Mouse (Mus musculus): Measurements from ENCODE around the gene Olfr1217. TPM values are rescaled to one million over a fixed set of nuclear protein-coding genes. Genes with fewer than 3 reads are reported as not detected.
"Not testable (repeated sequence)": the region's sequence is repeated elsewhere in the genome, so short reads cannot be mapped to it uniquely, and the experiment has no call there.

Gene Olfr1217
- total RNA-seq (2021) = not detected

DNA sequence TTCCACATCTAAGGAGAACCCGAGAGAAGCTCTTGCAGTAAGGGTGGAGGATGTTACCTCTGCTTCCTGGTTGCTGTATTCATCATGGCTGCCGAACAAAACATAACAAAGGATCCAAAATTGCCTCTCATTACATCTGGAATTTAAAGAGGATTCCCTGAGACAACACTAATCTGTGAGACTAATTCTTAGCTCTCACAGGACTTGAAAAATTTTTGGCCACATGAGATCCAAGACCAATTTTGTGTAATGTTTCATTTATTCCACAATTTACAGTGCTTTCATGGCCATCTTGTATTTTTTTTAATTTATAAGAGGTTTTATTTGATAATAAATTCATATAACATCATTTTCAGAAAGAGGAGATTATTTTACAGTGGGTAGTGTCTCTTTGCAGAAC, at the start of gene Olfr1217:
Gene Olfr1217 (minus strand): TSS at position 101 of the 400 bp plus-strand sequence.
- DNase-seq (ENCODE audit: low spot score) = no peak
- intact Hi-C loops (cut with DNase I) = no loop called here

DNA sequence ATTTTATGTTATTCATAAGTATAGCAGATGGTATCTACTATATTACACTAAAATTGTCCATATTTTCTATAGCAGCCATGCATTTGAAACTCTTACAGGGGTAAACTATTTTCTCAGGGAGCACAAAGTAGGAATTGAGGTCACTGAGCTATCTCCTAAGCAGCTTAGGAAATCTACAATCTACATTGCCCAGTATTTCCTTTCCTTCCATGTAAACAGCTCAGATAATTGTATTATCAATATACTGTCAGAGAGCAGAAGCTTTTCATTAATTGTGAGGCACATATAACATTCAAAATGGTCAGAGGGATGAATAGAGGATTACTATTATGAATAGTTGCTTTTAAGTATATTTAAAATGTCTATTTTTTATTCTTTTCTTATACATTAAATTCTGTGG, 49.6 kb upstream of the Olfr1217 start:
- intact Hi-C loops (cut with DNase I) = no loop called here
- DNase-seq (ENCODE audit: low spot score) = no peak

DNA sequence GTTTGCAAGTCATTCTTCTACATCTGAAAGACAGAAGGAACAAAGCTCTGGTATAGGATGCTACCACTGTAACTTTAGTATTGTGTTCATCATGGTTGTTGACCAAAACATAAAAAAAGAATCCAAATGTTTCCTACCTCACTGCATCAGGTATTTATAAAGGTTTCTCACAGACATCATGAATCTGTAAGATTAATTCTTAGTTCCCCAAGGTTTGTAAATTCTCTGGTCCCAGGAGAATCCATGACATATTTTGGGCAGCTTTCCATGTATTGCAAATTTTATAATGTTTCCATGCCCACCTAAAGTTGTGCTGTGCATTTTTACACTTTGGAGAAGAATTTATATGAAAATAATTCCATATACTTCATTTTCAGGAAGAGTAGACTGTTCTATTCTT, 29.2 kb upstream of the Olfr1217 start, which contains the start of gene Olfr1218:
Gene Olfr1218 (minus strand): TSS at position 101 of the 400 bp plus-strand sequence.
- intact Hi-C loops (cut with DNase I) = no loop called here
- DNase-seq (ENCODE audit: low spot score) = no peak

DNA sequence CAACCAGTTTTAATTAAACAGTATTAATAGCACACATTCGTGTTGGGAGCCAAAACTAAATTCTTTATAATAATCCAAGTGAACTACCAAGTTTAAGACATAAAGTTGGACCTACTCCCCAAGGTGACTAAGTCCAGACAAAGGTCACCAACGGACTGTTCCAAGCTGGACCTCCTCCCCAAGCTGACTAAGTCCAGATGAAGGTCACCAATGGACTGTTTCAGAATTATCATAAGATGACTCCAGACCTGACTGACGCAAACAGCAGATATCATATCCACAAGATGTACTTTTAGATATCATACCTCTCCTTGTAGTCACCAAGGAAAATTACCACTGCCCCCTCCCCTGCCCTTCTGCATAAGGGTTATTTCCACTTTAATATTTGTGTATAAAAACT, 10.4 kb downstream of the Olfr1217 start:
- intact Hi-C loops (cut with DNase I); DNase-seq (ENCODE audit: low spot score): not testable (repeated sequence)

DNA sequence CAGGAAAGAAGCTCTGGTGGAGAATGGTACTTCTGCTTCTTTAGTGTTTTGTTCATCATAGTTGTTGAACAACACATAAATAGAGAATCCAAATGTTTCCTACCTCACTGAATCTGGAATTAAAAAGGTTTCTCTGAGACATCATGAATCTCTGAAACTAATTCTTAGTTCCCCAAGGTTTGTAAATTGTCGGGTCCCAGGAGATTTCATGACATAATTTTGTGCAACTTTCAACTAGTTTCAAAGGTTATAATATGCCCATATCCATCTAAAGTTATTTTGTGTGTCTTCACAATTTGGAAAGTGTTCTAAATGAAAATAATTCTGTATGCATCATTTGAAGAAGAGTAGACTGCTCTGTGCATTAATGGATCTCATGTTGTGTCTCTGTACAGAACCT, 13.6 kb downstream of the Olfr1217 start, which contains the start of gene Olfr1216:
Gene Olfr1216 (minus strand): TSS at position 101 of the 400 bp plus-strand sequence.
- DNase-seq (ENCODE audit: low spot score) = no peak
- intact Hi-C loops (cut with DNase I) = no loop called here

DNA sequence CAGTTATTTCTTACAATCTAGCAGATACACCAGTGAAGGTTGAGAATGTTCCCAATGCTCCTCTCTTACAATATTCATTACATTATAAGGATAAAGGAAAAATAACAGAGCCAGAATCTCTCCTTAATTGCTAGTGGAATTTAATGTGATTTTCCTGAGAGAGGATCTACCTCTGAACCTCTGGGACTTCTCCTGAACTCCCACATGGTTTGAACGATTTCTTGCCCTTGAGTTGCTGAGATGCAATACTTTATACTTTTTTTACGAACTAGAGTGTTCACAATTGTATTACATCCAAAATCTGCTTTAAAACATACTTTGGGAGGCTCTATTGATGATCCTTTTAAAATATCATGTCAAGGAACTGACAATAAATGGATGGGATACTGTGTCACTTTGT, 25.0 kb downstream of the Olfr1217 start, which contains the start of gene Olfr1215:
Gene Olfr1215 (minus strand): TSS at position 101 of the 400 bp plus-strand sequence.
- intact Hi-C loops (cut with DNase I) = no loop called here
- DNase-seq (ENCODE audit: low spot score) = no peak

DNA sequence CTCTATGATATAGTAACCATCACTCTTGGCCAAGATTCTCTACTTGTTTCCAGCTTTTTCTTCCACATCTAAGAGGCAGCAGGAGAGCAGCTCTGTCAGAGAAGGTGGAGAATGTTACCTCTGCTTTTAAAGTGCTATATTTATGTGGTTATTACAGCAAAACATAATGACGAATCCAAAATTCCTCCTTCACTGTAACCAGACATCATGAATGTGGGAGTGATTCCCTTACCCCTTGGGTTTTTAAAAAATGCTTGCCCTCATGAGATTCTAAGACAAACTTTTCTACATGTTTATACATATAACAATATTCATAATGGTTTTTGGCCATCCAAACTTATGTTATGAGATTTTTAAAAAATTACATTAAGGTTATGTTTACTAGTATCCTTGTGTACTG, 39.3 kb downstream of the Olfr1217 start, which contains the start of gene Olfr1214:
Gene Olfr1214 (minus strand): TSS at position 101 of the 400 bp plus-strand sequence.
- intact Hi-C loops (cut with DNase I) = no loop called here
- DNase-seq (ENCODE audit: low spot score) = no peak

DNA sequence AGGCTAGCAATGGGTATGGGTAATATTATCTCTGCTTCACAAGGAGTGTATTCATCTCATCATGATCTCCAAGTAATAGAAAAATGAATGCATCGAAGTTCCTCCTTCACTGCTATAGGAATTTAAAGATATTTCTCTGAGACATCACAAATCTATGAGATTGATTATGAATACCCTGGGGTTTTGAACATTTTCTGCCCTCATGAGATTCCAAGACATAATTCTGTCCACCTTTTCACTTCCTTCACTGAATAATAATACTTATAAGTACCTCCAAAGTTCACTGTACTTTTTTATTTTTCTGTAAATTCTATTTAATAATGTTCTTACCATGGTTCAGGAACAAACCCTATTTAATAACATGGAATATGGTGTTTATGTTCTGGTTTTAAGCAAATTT, 51.7 kb downstream of the Olfr1217 start, which contains the start of gene Gm13762:
Gene Gm13762 (minus strand): TSS at position 101 of the 400 bp plus-strand sequence.
- DNase-seq (ENCODE audit: low spot score) = no peak
- intact Hi-C loops (cut with DNase I) = no loop called here

Other genes starting within 250 kb of the Olfr1217 start
- gene Olfr1201, start 239.0 kb downstream of the Olfr1217 start, total RNA-seq (2021) = not detected
- not detected for gene Olfr1202, start 217.6 kb downstream of the Olfr1217 start, total RNA-seq (2021)
- not detected for gene Olfr1205, start 202.3 kb downstream of the Olfr1217 start, total RNA-seq (2021)
- gene Olfr1204, start 182.8 kb downstream of the Olfr1217 start, total RNA-seq (2021) = not detected
- not detected for gene Olfr1206, start 168.8 kb downstream of the Olfr1217 start, total RNA-seq (2021)
- gene Olfr1208, start 129.8 kb downstream of the Olfr1217 start, total RNA-seq (2021) = not detected
- not detected for gene Olfr1209, start 116.9 kb downstream of the Olfr1217 start, total RNA-seq (2021)
- gene Olfr1211, start 94.0 kb downstream of the Olfr1217 start, total RNA-seq (2021) = not detected
- not detected for gene Olfr1212, start 78.1 kb downstream of the Olfr1217 start, total RNA-seq (2021)
- gene Gm13762, start 51.8 kb downstream of the Olfr1217 start, total RNA-seq (2021) = not detected
- gene Olfr1214, start 39.4 kb downstream of the Olfr1217 start, total RNA-seq (2021) = not detected
- not detected for gene Olfr1215, start 25.1 kb downstream of the Olfr1217 start, total RNA-seq (2021)
- not detected for gene Olfr1216, start 13.7 kb downstream of the Olfr1217 start, total RNA-seq (2021)
- gene Olfr1218, start 29.1 kb upstream of the Olfr1217 start, total RNA-seq (2021) = not detected
- gene Olfr1219, start 51.4 kb upstream of the Olfr1217 start, total RNA-seq (2021) = not detected
- gene Olfr1220, start 74.8 kb upstream of the Olfr1217 start, total RNA-seq (2021) = not detected
- gene Olfr1221, start 85.2 kb upstream of the Olfr1217 start, total RNA-seq (2021) = not detected
- gene Olfr1222, start 101.0 kb upstream of the Olfr1217 start, total RNA-seq (2021) = not detected
- gene Olfr1223, start 119.5 kb upstream of the Olfr1217 start, total RNA-seq (2021) = not detected
- gene Olfr1224-ps1, start 132.0 kb upstream of the Olfr1217 start, total RNA-seq (2021) = not detected
- gene Olfr1225, start 142.6 kb upstream of the Olfr1217 start, total RNA-seq (2021) = not detected
- gene Olfr1226, start 168.0 kb upstream of the Olfr1217 start, total RNA-seq (2021) = not detected
- not detected for gene Olfr1228, start 222.0 kb upstream of the Olfr1217 start, total RNA-seq (2021)